Mouse (Mus musculus) intestine, embryonic 16.5 days (tissue): Measurements from ENCODE around the gene Gm48552. TPM values are rescaled to one million over a fixed set of nuclear protein-coding genes. Genes with fewer than 3 reads are reported as not detected.

Experiments
- ATAC-seq: fragments of 200-750 bp; cut with Nextera tagmentation; 2 replicates; pipeline ENCODE4 v1.8.0; 2017; ENCODE audit warnings: moderate TSS enrichment, moderate library complexity
- H3K27ac ChIP-seq: fragments of 300-500 bp; sonication (generic); 2 replicates; pipeline ENCODE4 v1.5.1; 2014; ENCODE audit warnings: mild to moderate bottlenecking, low read length
- H3K27me3 ChIP-seq: fragments of 300-500 bp; sonication (generic); replicated peaks from 2 replicates; pipeline ENCODE4 v1.6.1; 2014; ENCODE audit warnings: low read length, control low read depth, mixed read lengths; ENCODE audit not compliant: control insufficient read depth, insufficient read depth
- H3K36me3 ChIP-seq: fragments of 300-500 bp; sonication (generic); 2 replicates; pipeline ENCODE4 v1.6.1; 2014; ENCODE audit warnings: low read length, control low read depth; ENCODE audit not compliant: control insufficient read depth, insufficient read depth
- H3K4me1 ChIP-seq: fragments of 300-500 bp; sonication (generic); 2 replicates; pipeline ENCODE4 v1.6.1; 2014; ENCODE audit warnings: low read length, control low read depth, mixed read lengths; ENCODE audit not compliant: control insufficient read depth, insufficient read depth
- H3K4me2 ChIP-seq: fragments of 300-500 bp; sonication (generic); 2 replicates; pipeline ENCODE4 v1.6.1; 2014; ENCODE audit warnings: low read depth, low read length, control low read depth
- H3K4me3 ChIP-seq: fragments of 300-500 bp; sonication (generic); 2 replicates; pipeline ENCODE4 v1.5.1; 2014; ENCODE audit warnings: mild to moderate bottlenecking, low read length
- H3K9ac ChIP-seq: fragments of 300-500 bp; sonication (generic); 2 replicates; pipeline ENCODE4 v1.6.1; 2014; ENCODE audit warnings: low read depth, low read length
- H3K9me3 ChIP-seq: fragments of 300-500 bp; sonication (generic); 2 replicates; pipeline ENCODE4 v1.6.1; 2016; ENCODE audit warnings: low read length, control low read depth; ENCODE audit not compliant: control insufficient read depth
- WGBS: fragments of 180-500 bp; shearing (Covaris S2); extraction: QIAGEN DNeasy Blood & Tissue Kit; methylation state at CpG from one replicate; pipeline ENCODE4 v1.1.7; 2014; 5-methylcytosine and 5-hydroxymethylcytosine counted together
- polyA plus RNA-seq: library from polyadenylated mRNA; unstranded; fragments of >200 nt; fragmentation: Nextera tagmentation; extraction: Ambion mirVana; gene quantifications from 2 replicates; pipeline ENCODE4 v1.2.1, GENCODE M21; 2015

Gm48552 gene
- polyA plus RNA-seq, 1 experiment from 2014 or later: 1.8 TPM

GRCm38 (mm10) chr10:81367207-81367495, 21.7 kb upstream of the Gm48552 start:
- H3K4me2 ChIP-seq: no peak overlapping the region
- H3K27me3 ChIP-seq: peaks cover 4% of the 10 kb centered on the region; the same call in 1 of the 2 replicates
- peaks cover 51% of the 10 kb centered on the region for H3K36me3 ChIP-seq
- H3K4me3 ChIP-seq: no peak overlapping the region
- 84% methylated on average over 6 of the region's 6 CpGs for WGBS
- H3K9me3 ChIP-seq: no peaks in the 10 kb centered on the region
- no peak overlapping the region for H3K27ac ChIP-seq
- peaks cover 42% of the 10 kb centered on the region for H3K4me1 ChIP-seq
- H3K9ac ChIP-seq: no peak overlapping the region
- no peak for ATAC-seq

GRCm38 (mm10) chr10:81375322-81375721, 13.5 kb upstream of the Gm48552 start:
- Histone ChIP-seq H3K4me2 (no peak overlapping the region), H3K36me3 (peaks cover 11% of the 10 kb centered on the region), H3K9ac (no peak overlapping the region), H3K4me3 (no peak overlapping the region), H3K27me3 (no peaks in the 10 kb centered on the region), H3K27ac (no peak overlapping the region), H3K4me1 (peaks cover 20% of the 10 kb centered on the region), H3K9me3 (no peaks in the 10 kb centered on the region)
- 95% methylated on average over 10 of the region's 10 CpGs for WGBS
- no peak for ATAC-seq

GRCm38 (mm10) chr10:81376561-81377361, 12.0 kb upstream of the Gm48552 start:
- WGBS: 31% methylated on average over 6 of the region's 6 CpGs
- peaks cover 3% of the 10 kb centered on the region; the same call in 1 of the 2 replicates for H3K36me3 ChIP-seq
- peak overlapping the region; percentile 16 for H3K27ac ChIP-seq
- H3K4me2 ChIP-seq: peak overlapping the region; percentile 83
- no peaks in the 10 kb centered on the region for H3K9me3 ChIP-seq
- H3K9ac ChIP-seq: peak overlapping the region; percentile 95
- peaks cover 20% of the 10 kb centered on the region for H3K4me1 ChIP-seq
- H3K4me3 ChIP-seq: peak overlapping the region; percentile 83
- no peak for ATAC-seq
- H3K27me3 ChIP-seq: no peaks in the 10 kb centered on the region

- Histone ChIP-seq H3K27me3 (no peaks in the 10 kb centered on the region), H3K27ac (no peak overlapping the region), H3K9me3 (no peaks in the 10 kb centered on the region), H3K4me3 (peak overlapping the region; percentile 83), H3K4me1 (peaks cover 20% of the 10 kb centered on the region), H3K4me2 (peak overlapping the region; percentile 83), H3K36me3 (peaks cover 3% of the 10 kb centered on the region; the same call in 1 of the 2 replicates), H3K9ac (peak overlapping the region; percentile 95)
- no peak for ATAC-seq
- 32% methylated on average over 2 of the region's 2 CpGs for WGBS
Observed at GRCm38 (mm10) chr10:81377362-81377664, 11.5 kb upstream of the Gm48552 start.

GRCm38 (mm10) chr10:81377793-81378552, 10.8 kb upstream of the Gm48552 start, which contains the start of gene Fzr1:
Gene Fzr1 (minus strand): TSS chr10:81378516.
- Histone ChIP-seq H3K27ac (peak within 1 kb of the TSS; percentile 69), H3K36me3 (peaks cover 3% of the 10 kb centered on the region; the same call in 1 of the 2 replicates), H3K4me1 (peaks cover 24% of the 10 kb centered on the region), H3K27me3 (no peaks in the 10 kb centered on the region), H3K9ac (peak within 1 kb of the TSS; percentile 95), H3K4me3 (peak within 1 kb of the TSS; percentile 83), H3K9me3 (no peaks in the 10 kb centered on the region), H3K4me2 (peak within 1 kb of the TSS; percentile 83)
- ATAC-seq: peak; percentile 68
- WGBS: under 1% methylated on average over 54 of the region's 59 CpGs

GRCm38 (mm10) chr10:81378553-81379182, 10.1 kb upstream of the Gm48552 start:
- Histone ChIP-seq H3K4me1 (peaks cover 19% of the 10 kb centered on the region), H3K4me2 (peak overlapping the region; percentile 74), H3K9ac (peak overlapping the region; percentile 65), H3K9me3 (no peaks in the 10 kb centered on the region), H3K27me3 (no peaks in the 10 kb centered on the region), H3K36me3 (peaks cover 3% of the 10 kb centered on the region; the same call in 1 of the 2 replicates), H3K4me3 (peak overlapping the region; percentile 83), H3K27ac (peak overlapping the region; percentile 62)
- peak; percentile 95 for ATAC-seq
- under 1% methylated on average over 46 of the region's 46 CpGs for WGBS

GRCm38 (mm10) chr10:81379183-81379553, 9.6 kb upstream of the Gm48552 start:
- 60% methylated on average over 3 of the region's 3 CpGs for WGBS
- no peaks in the 10 kb centered on the region for H3K27me3 ChIP-seq
- no peaks in the 10 kb centered on the region for H3K9me3 ChIP-seq
- H3K9ac ChIP-seq: peak overlapping the region; percentile 65
- H3K27ac ChIP-seq: peak overlapping the region; percentile 62
- H3K36me3 ChIP-seq: peaks cover 3% of the 10 kb centered on the region; the same call in 1 of the 2 replicates
- H3K4me2 ChIP-seq: peak overlapping the region; percentile 74
- H3K4me1 ChIP-seq: peaks cover 19% of the 10 kb centered on the region
- peak overlapping the region; percentile 83 for H3K4me3 ChIP-seq
- no peak for ATAC-seq

- no peak overlapping the region for H3K9ac ChIP-seq
- whole genome bisulfite sequencing: 83% methylated on average over 6 of the region's 6 CpGs
- no peak overlapping the region for H3K27ac ChIP-seq
Observed at GRCm38 (mm10) chr10:81379809-81380378, 8.9 kb upstream of the Gm48552 start.

GRCm38 (mm10) chr10:81382039-81382438, 6.8 kb upstream of the Gm48552 start:
- 55% methylated on average over 5 of the region's 5 CpGs for WGBS
- Histone ChIP-seq H3K9ac (no peak overlapping the region), H3K4me2 (no peak overlapping the region), H3K36me3 (no peaks in the 10 kb centered on the region), H3K9me3 (no peaks in the 10 kb centered on the region), H3K4me3 (no peak overlapping the region), H3K27me3 (no peaks in the 10 kb centered on the region), H3K4me1 (peaks cover 24% of the 10 kb centered on the region), H3K27ac (peak overlapping the region; percentile 53)
- peak; percentile 6; the same call in 1 of the 2 replicates for ATAC-seq

More at GRCm38 (mm10) chr10:81379809-81380378, 8.9 kb upstream of the Gm48552 start:
- no peak for ATAC-seq
- H3K36me3 ChIP-seq: peaks cover 3% of the 10 kb centered on the region; the same call in 1 of the 2 replicates
- H3K4me3 ChIP-seq: no peak overlapping the region
- no peaks in the 10 kb centered on the region for H3K9me3 ChIP-seq
- no peaks in the 10 kb centered on the region for H3K27me3 ChIP-seq
- peaks cover 20% of the 10 kb centered on the region for H3K4me1 ChIP-seq
- no peak overlapping the region for H3K4me2 ChIP-seq
